Mouse (Mus musculus) heart, postnatal 0 days (tissue): Measurements from ENCODE around the gene Smarca2. TPM values are rescaled to one million over a fixed set of nuclear protein-coding genes. Genes with fewer than 3 reads are reported as not detected.

ENCODE experiments used
- ATAC-seq: fragments of 200-750 bp; cut with Nextera tagmentation; 2 replicates; pipeline ENCODE4 v1.8.0; 2017; ENCODE audit warnings: low read depth, moderate number of reproducible peaks, moderate library complexity; ENCODE audit not compliant: insufficient read depth
- DNase-seq: peaks from one replicate; pipeline ENCODE4 v3.0.0-alpha.2; 2016; ENCODE audit warnings: low spot score
- H3K27ac ChIP-seq: fragments of 300-500 bp; sonication (generic); 2 replicates; pipeline ENCODE4 v1.5.1; 2014; ENCODE audit warnings: low read depth, mild to moderate bottlenecking
- H3K27me3 ChIP-seq: fragments of 300-500 bp; sonication (generic); 2 replicates; pipeline ENCODE4 v1.6.1; 2014; ENCODE audit warnings: low read length, mixed read lengths; ENCODE audit not compliant: control insufficient read depth, insufficient read depth
- H3K36me3 ChIP-seq: fragments of 300-500 bp; sonication (generic); replicated peaks from 2 replicates; pipeline ENCODE4 v1.6.1; 2014; ENCODE audit warnings: low read length, mixed read lengths; ENCODE audit not compliant: control insufficient read depth, insufficient read depth
- H3K4me1 ChIP-seq: fragments of 300-500 bp; sonication (generic); 2 replicates; pipeline ENCODE4 v1.6.1; 2014; ENCODE audit warnings: antibody characterized with exemption; ENCODE audit not compliant: control insufficient read depth, insufficient read depth
- H3K4me2 ChIP-seq: fragments of 300-500 bp; sonication (generic); 2 replicates; pipeline ENCODE4 v1.6.1; 2014; ENCODE audit warnings: low read depth, mild to moderate bottlenecking, low read length, moderate library complexity
- H3K4me3 ChIP-seq: fragments of 300-500 bp; sonication (generic); 2 replicates; pipeline ENCODE4 v1.5.1; 2014; ENCODE audit warnings: low read depth, low read length
- H3K9ac ChIP-seq: fragments of 300-500 bp; sonication (generic); replicated peaks from 2 replicates; pipeline ENCODE4 v1.6.1; 2014; ENCODE audit warnings: low read depth, low read length, mixed read lengths
- H3K9me3 ChIP-seq: fragments of 300-500 bp; sonication (generic); replicated peaks from 2 replicates; pipeline ENCODE4 v1.6.1; 2016; ENCODE audit warnings: low read length; ENCODE audit not compliant: control insufficient read depth
- CTCF ChIP-seq: IDR thresholded peaks from 2 replicates; pipeline ENCODE4 v1.5.1; 2016; ENCODE audit warnings: antibody characterized with exemption, control low read depth, low read depth
- EP300 ChIP-seq: IDR thresholded peaks from 2 replicates; pipeline ENCODE4 v1.6.1; 2016; ENCODE audit warnings: antibody characterized with exemption, low read depth
- WGBS: fragments of 180-500 bp; shearing (Covaris S2); extraction: QIAGEN DNeasy Blood & Tissue Kit; methylation state at CpG from one replicate; pipeline ENCODE4 v1.1.7; 2014; 5-methylcytosine and 5-hydroxymethylcytosine counted together
- polyA plus RNA-seq: library from polyadenylated mRNA; unstranded; fragments of >200 nt; fragmentation: Nextera tagmentation; extraction: Ambion mirVana; gene quantifications from 2 replicates; pipeline ENCODE4 v1.2.1, GENCODE M21; 2015
- total RNA-seq: library from RNA; depleted of rRNA; stranded (reverse); fragments of >200 nt; gene quantifications from 2 replicates; pipeline ENCODE4 v1.2.3, GENCODE M21; 2014; ENCODE audit warnings: low replicate concordance; rRNA removed

Gene Smarca2
- total RNA-seq (50.1 and 56.9 TPM in 2 replicates), polyA plus RNA-seq (21.3 and 21.7 TPM in 2 replicates)

GRCm38 (mm10) chr19:26604755-26605300 lies at the start of gene Smarca2:
Gene Smarca2 (plus strand): TSS chr19:26605050.
- Histone ChIP-seq H3K9me3 (no peaks in the 10 kb centered on the region), H3K9ac (peak within 1 kb of the TSS; percentile 65), H3K27ac (peak within 1 kb of the TSS; percentile 96), H3K4me1 (peaks cover 11% of the 10 kb centered on the region), H3K27me3 (no peaks in the 10 kb centered on the region), H3K4me2 (peak within 1 kb of the TSS; percentile 99), H3K36me3 (no peaks in the 10 kb centered on the region), H3K4me3 (peak within 1 kb of the TSS; percentile 77)
- peak; percentile 92 for ATAC-seq
- no peak for TF ChIP-seq CTCF
- TF ChIP-seq EP300: no peak
- WGBS: under 1% methylated on average over 44 of the region's 45 CpGs
- peak; percentile 96 for DNase-seq

- TF ChIP-seq EP300 (no peak), CTCF (no peak)
- no peaks in the 10 kb centered on the region for H3K9me3 ChIP-seq
- no peak overlapping the region for H3K4me2 ChIP-seq
- H3K27me3 ChIP-seq: no peaks in the 10 kb centered on the region
- ATAC-seq: no peak
- H3K27ac ChIP-seq: no peak overlapping the region
- no peak overlapping the region for H3K9ac ChIP-seq
- DNase-seq: no peak
- 66% methylated on average over 2 of the region's 2 CpGs for WGBS
- no peaks in the 10 kb centered on the region for H3K4me1 ChIP-seq
- H3K36me3 ChIP-seq: no peaks in the 10 kb centered on the region
- no peak overlapping the region for H3K4me3 ChIP-seq
Observed at GRCm38 (mm10) chr19:26564850-26565249, 40.0 kb upstream of the Smarca2 start.

GRCm38 (mm10) chr19:26566109-26566508 lies 38.7 kb upstream of the Smarca2 start:
- H3K9ac ChIP-seq: no peak overlapping the region
- WGBS: 87% methylated on average over 9 of the region's 9 CpGs
- no peak for DNase-seq
- H3K4me3 ChIP-seq: no peak overlapping the region
- TF ChIP-seq CTCF (no peak), EP300 (no peak)
- H3K36me3 ChIP-seq: no peaks in the 10 kb centered on the region
- no peak for ATAC-seq
- no peaks in the 10 kb centered on the region for H3K9me3 ChIP-seq
- no peak overlapping the region for H3K27ac ChIP-seq
- H3K27me3 ChIP-seq: no peaks in the 10 kb centered on the region
- H3K4me2 ChIP-seq: no peak overlapping the region
- no peaks in the 10 kb centered on the region for H3K4me1 ChIP-seq

GRCm38 (mm10) chr19:26568236-26568635 lies 36.6 kb upstream of the Smarca2 start:
- Histone ChIP-seq H3K4me3 (no peak overlapping the region), H3K4me2 (no peak overlapping the region), H3K27ac (no peak overlapping the region), H3K9me3 (no peaks in the 10 kb centered on the region), H3K36me3 (no peaks in the 10 kb centered on the region), H3K4me1 (no peaks in the 10 kb centered on the region), H3K9ac (no peak overlapping the region), H3K27me3 (no peaks in the 10 kb centered on the region)
- WGBS: 81% methylated on average over 5 of the region's 5 CpGs
- ATAC-seq (no peak), DNase-seq (no peak)
- TF ChIP-seq EP300 (no peak), CTCF (no peak)

- Histone ChIP-seq H3K4me2 (no peak overlapping the region), H3K36me3 (no peaks in the 10 kb centered on the region), H3K9me3 (no peaks in the 10 kb centered on the region), H3K9ac (no peak overlapping the region), H3K27ac (no peak overlapping the region), H3K27me3 (no peaks in the 10 kb centered on the region), H3K4me3 (no peak overlapping the region), H3K4me1 (no peaks in the 10 kb centered on the region)
- no peak for DNase-seq
- TF ChIP-seq CTCF (no peak), EP300 (no peak)
- ATAC-seq: no peak
- WGBS: 85% methylated on average over 5 of the region's 5 CpGs
Observed at GRCm38 (mm10) chr19:26568941-26569340, 35.9 kb upstream of the Smarca2 start.

- H3K4me3 ChIP-seq: no peak overlapping the region
- H3K9ac ChIP-seq: no peak overlapping the region
- no peaks in the 10 kb centered on the region for H3K4me1 ChIP-seq
- H3K27me3 ChIP-seq: no peaks in the 10 kb centered on the region
- no peak overlapping the region for H3K27ac ChIP-seq
- 84% methylated on average over 1 of the region's 1 CpGs for WGBS
- ATAC-seq (no peak), DNase-seq (no peak)
- no peaks in the 10 kb centered on the region for H3K9me3 ChIP-seq
- no peak for TF ChIP-seq CTCF
- TF ChIP-seq EP300: no peak
- H3K36me3 ChIP-seq: no peaks in the 10 kb centered on the region
- no peak overlapping the region for H3K4me2 ChIP-seq
Observed at GRCm38 (mm10) chr19:26569461-26569860, 35.4 kb upstream of the Smarca2 start.
